27 mouse cellular contexts compared by ENCODE assay signal in the genomic region with DNA sequence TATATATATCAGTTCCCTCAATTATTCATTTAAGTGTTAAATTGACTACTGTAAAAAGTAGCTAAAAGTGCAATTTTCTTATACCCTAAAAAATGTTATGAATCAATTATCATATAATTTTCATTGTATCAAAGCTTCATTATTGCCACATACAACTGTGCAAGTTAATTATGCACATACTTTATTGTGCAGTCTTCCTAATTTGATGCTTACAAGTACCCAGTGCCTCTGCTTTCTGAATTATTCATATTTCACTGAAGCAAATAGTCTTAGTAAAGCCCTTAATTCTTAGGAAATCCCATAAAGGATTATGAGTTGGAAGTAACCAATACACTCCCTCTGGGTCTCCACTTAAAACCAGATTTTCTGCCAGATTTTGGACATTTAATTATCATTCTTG.
A peak's percentile ranks its signal among the peaks of the same experiment; 100 is the strongest.
DNase-seq lines count a peak whose midpoint lies in the region; ATAC-seq and TF ChIP-seq lines count a peak whose summit lies in the region.
"Had no signal": no experiment of that assay in that cellular context is flagged by ENCODE, and none has a peak within 500 bp of the region (broad histone marks: within the 10 kb centered on the region; RNA-seq: fewer than 3 reads in every experiment).

No protein-coding gene starts in this region.

- no peak overlapping the region for H3K9ac ChIP-seq in forebrain, embryonic 14.5 days (ENCODE audit: low read length)
- H3K9ac ChIP-seq in forebrain, postnatal 0 days = no peak overlapping the region
- H3K9ac ChIP-seq in midbrain, embryonic 14.5 days (replicated peaks; ENCODE audit: low read length) = no peak overlapping the region
- no peak overlapping the region for H3K9ac ChIP-seq in midbrain, embryonic 11.5 days (ENCODE audit: low read length)
- H3K9ac ChIP-seq: embryonic facial prominence, embryonic 13.5 days; embryonic facial prominence, embryonic 15.5 days; forebrain, embryonic 12.5 days; forebrain, embryonic 15.5 days had no signal

- no peak for ATAC-seq in forebrain, embryonic 14.5 days
- ATAC-seq in forebrain, postnatal 0 days = no peak
- peak; percentile 57; the same call in 1 of the 2 replicates for ATAC-seq in midbrain, embryonic 14.5 days (ENCODE audit: low FRiP score, low TSS enrichment)
- no peak for ATAC-seq in midbrain, embryonic 11.5 days (ENCODE audit: low FRiP score)
- ATAC-seq: activated CD4-positive, CD25-positive, alpha-beta regulatory T cell, adult 4 months; CD4-positive, CD25-positive, alpha-beta regulatory T cell, adult 4 months; forebrain, embryonic 15.5 days; Patski had no signal

- no peaks in the 10 kb centered on the region for H3K27me3 ChIP-seq in forebrain, embryonic 14.5 days (replicated peaks; ENCODE audit: control insufficient read depth, insufficient read depth, low read length)
- no peaks in the 10 kb centered on the region for H3K27me3 ChIP-seq in forebrain, postnatal 0 days (ENCODE audit: insufficient read depth, low read length)
- no peaks in the 10 kb centered on the region for H3K27me3 ChIP-seq in midbrain, embryonic 14.5 days (ENCODE audit: control insufficient read depth, insufficient read depth, low read length)
- no peaks in the 10 kb centered on the region for H3K27me3 ChIP-seq in midbrain, embryonic 11.5 days (ENCODE audit: control insufficient read depth, insufficient read depth, low read length)
- H3K27me3 ChIP-seq: CH12.LX; embryonic facial prominence, embryonic 13.5 days; embryonic facial prominence, embryonic 15.5 days; forebrain, embryonic 12.5 days; forebrain, embryonic 15.5 days; Patski had no signal

- no peak for TF ChIP-seq CTCF in forebrain, postnatal 0 days (IDR thresholded peaks at IDR 0.05; ENCODE audit: low read depth)
- TF ChIP-seq CTCF in brain, embryonic 14.5 days (IDR thresholded peaks at IDR 0.05; ENCODE audit: borderline replicate concordance, extremely low read depth, insufficient read depth, insufficient read length) = no peak

- no peak overlapping the region for H3K4me2 ChIP-seq in forebrain, embryonic 14.5 days (ENCODE audit: low read length)
- no peak overlapping the region for H3K4me2 ChIP-seq in forebrain, postnatal 0 days (ENCODE audit: low read depth)
- no peak overlapping the region for H3K4me2 ChIP-seq in midbrain, embryonic 14.5 days (ENCODE audit: low read length)
- no peak overlapping the region for H3K4me2 ChIP-seq in midbrain, embryonic 11.5 days
- H3K4me2 ChIP-seq: embryonic facial prominence, embryonic 13.5 days; embryonic facial prominence, embryonic 15.5 days; forebrain, embryonic 12.5 days; forebrain, embryonic 15.5 days had no signal

- no peak for TF ChIP-seq POLR2A in brain, embryonic 14.5 days (IDR thresholded peaks at IDR 0.05; ENCODE audit: borderline replicate concordance, extremely low read depth, insufficient read depth, insufficient read length, poor library complexity, severe bottlenecking)

- no peak overlapping the region for H3K4me3 ChIP-seq in forebrain, embryonic 14.5 days (ENCODE audit: low read depth, low read length)
- H3K4me3 ChIP-seq in forebrain, postnatal 0 days (ENCODE audit: low read depth, low read length) = no peak overlapping the region
- H3K4me3 ChIP-seq in midbrain, embryonic 14.5 days (replicated peaks; ENCODE audit: low read depth, low read length) = no peak overlapping the region
- no peak overlapping the region for H3K4me3 ChIP-seq in midbrain, embryonic 11.5 days (ENCODE audit: low read depth, low read length)
- H3K4me3 ChIP-seq: embryonic facial prominence, embryonic 13.5 days; embryonic facial prominence, embryonic 15.5 days; erythroblast, embryonic 14.5 days; forebrain, embryonic 10.5 days; forebrain, embryonic 12.5 days; forebrain, embryonic 15.5 days had no signal

- no peak overlapping the region for H3K27ac ChIP-seq in forebrain, embryonic 14.5 days (ENCODE audit: low read depth, low read length)
- H3K27ac ChIP-seq in forebrain, postnatal 0 days (ENCODE audit: low read depth, low read length) = no peak overlapping the region
- H3K27ac ChIP-seq in midbrain, embryonic 14.5 days (replicated peaks; ENCODE audit: low read depth, low read length) = no peak overlapping the region
- no peak overlapping the region for H3K27ac ChIP-seq in midbrain, embryonic 11.5 days (ENCODE audit: low read depth, low read length)
- H3K27ac ChIP-seq: embryonic facial prominence, embryonic 13.5 days; embryonic facial prominence, embryonic 15.5 days; forebrain, embryonic 10.5 days; forebrain, embryonic 12.5 days; forebrain, embryonic 15.5 days had no signal

- peak; percentile 0 for DNase-seq in forebrain, embryonic 14.5 days (ENCODE audit: low spot score)
- no peak for DNase-seq in forebrain, postnatal 0 days
- DNase-seq in midbrain, embryonic 14.5 days = peak; percentile 2
- no peak for DNase-seq in midbrain, embryonic 11.5 days (ENCODE audit: low spot score, missing footprints)
- peak; percentile 21 for DNase-seq in brain, embryonic 14.5 days (ENCODE audit: low read depth)
- DNase-seq: adrenal gland, adult 8-10 months; adrenal gland, postnatal 14 days; adrenal gland, postnatal 36 days; B cell, adult 2 months; cerebellum, adult 11 months; cerebellum, adult 18-20 months; cerebellum, adult 8-10 months; cerebellum, adult 9-11 months; cerebellum, postnatal 14 days; cerebellum, postnatal 36 days; embryo, embryonic 11 days had no signal

- H3K9me3 ChIP-seq in forebrain, embryonic 14.5 days (replicated peaks; ENCODE audit: control insufficient read depth, low read length) = no peaks in the 10 kb centered on the region
- H3K9me3 ChIP-seq in forebrain, postnatal 0 days (ENCODE audit: low read length) = no peaks in the 10 kb centered on the region
- no peaks in the 10 kb centered on the region for H3K9me3 ChIP-seq in midbrain, embryonic 14.5 days (ENCODE audit: control insufficient read depth, low read length)
- H3K9me3 ChIP-seq in midbrain, embryonic 11.5 days (ENCODE audit: control insufficient read depth, low read length) = no peaks in the 10 kb centered on the region
- H3K9me3 ChIP-seq: embryonic facial prominence, embryonic 13.5 days; embryonic facial prominence, embryonic 15.5 days; forebrain, embryonic 10.5 days; forebrain, embryonic 12.5 days; forebrain, embryonic 15.5 days; G1E had no signal

- no peaks in the 10 kb centered on the region for H3K36me3 ChIP-seq in forebrain, embryonic 14.5 days (ENCODE audit: control insufficient read depth, insufficient read depth, low read length)
- no peaks in the 10 kb centered on the region for H3K36me3 ChIP-seq in forebrain, postnatal 0 days (ENCODE audit: insufficient read depth)
- H3K36me3 ChIP-seq in midbrain, embryonic 14.5 days (ENCODE audit: control insufficient read depth, insufficient read depth, low read length) = no peaks in the 10 kb centered on the region
- H3K36me3 ChIP-seq in midbrain, embryonic 11.5 days (ENCODE audit: control insufficient read depth, insufficient read depth, low read length) = no peaks in the 10 kb centered on the region
- H3K36me3 ChIP-seq: embryonic facial prominence, embryonic 13.5 days; embryonic facial prominence, embryonic 15.5 days; forebrain, embryonic 10.5 days; forebrain, embryonic 12.5 days; forebrain, embryonic 15.5 days; G1E had no signal

- H3K4me1 ChIP-seq in forebrain, embryonic 14.5 days (ENCODE audit: control insufficient read depth, insufficient read depth, low read length) = no peaks in the 10 kb centered on the region
- no peaks in the 10 kb centered on the region for H3K4me1 ChIP-seq in forebrain, postnatal 0 days (ENCODE audit: insufficient read depth)
- H3K4me1 ChIP-seq in midbrain, embryonic 14.5 days (ENCODE audit: control insufficient read depth, insufficient read depth, low read length) = no peaks in the 10 kb centered on the region
- H3K4me1 ChIP-seq in midbrain, embryonic 11.5 days (ENCODE audit: control insufficient read depth, insufficient read depth, low read length) = no peaks in the 10 kb centered on the region
- H3K4me1 ChIP-seq: embryonic facial prominence, embryonic 13.5 days; embryonic facial prominence, embryonic 15.5 days; forebrain, embryonic 10.5 days; forebrain, embryonic 12.5 days; forebrain, embryonic 15.5 days had no signal

Comparison
In these comparisons a context has a peak if more than half of its experiments do, and no peak if none do; other contexts are left out.
1. DNase-seq: peak in forebrain, embryonic 14.5 days (single experiment), midbrain, embryonic 14.5 days (single experiment) and brain, embryonic 14.5 days (single experiment); none in forebrain, postnatal 0 days (single experiment) and midbrain, embryonic 11.5 days (single experiment).